Mouse (Mus musculus) lung, postnatal 0 days (tissue): ENCODE data around the gene Junb.

Experiments used
- CTCF ChIP-seq: IDR thresholded peaks from 2 replicates; pipeline ENCODE4 v1.5.1; 2016; ENCODE audit warnings: antibody characterized with exemption, mild to moderate bottlenecking
- EP300 ChIP-seq: IDR thresholded peaks from 2 replicates; pipeline ENCODE4 v1.6.1; 2016; ENCODE audit warnings: antibody characterized with exemption, mild to moderate bottlenecking, control low read depth

DNA sequence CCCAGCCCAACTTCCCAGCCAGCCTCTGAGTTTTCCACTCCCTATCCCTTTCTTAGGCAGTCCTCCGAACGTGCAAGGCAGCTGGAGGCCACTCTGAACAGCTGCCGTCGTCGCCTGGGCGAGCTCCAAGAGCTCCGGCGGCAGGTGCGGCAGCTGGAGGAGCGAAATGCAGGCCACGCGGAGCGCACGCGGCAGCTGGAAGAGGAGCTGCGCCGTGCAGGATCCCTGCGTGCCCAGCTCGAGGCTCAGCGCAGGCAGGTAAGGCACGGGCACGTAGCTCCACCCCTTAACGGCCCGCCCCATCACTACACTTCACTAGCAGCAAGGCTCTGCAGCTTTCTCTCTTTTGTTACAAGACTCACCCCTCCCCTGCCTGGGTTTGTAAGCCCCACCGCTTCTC, 17.2 kb upstream of the Junb start:
- TF ChIP-seq CTCF (no peak), EP300 (no peak)
